Mouse (Mus musculus): ENCODE measurements around the gene Arhgap23. TPM values are rescaled to one million over a fixed set of nuclear protein-coding genes. Genes with fewer than 3 reads are reported as not detected.

Gene Arhgap23
- polyA plus RNA-seq, 1 experiment from 2014 or later: 9.2 TPM

- Histone ChIP-seq H3K4me1 (ENCODE audit: control insufficient read depth, insufficient read depth, low read length) (peaks cover 24% of the 10 kb centered on the region), H3K27ac (ENCODE audit: low read depth, low read length) (no peak overlapping the region), H3K9ac (replicated peaks; ENCODE audit: low read depth, low read length) (no peak overlapping the region), H3K27me3 (ENCODE audit: control insufficient read depth, insufficient read depth, low read length) (peaks cover 21% of the 10 kb centered on the region; the same call in 1 of the 2 replicates), H3K9me3 (ENCODE audit: control insufficient read depth, low read length) (no peaks in the 10 kb centered on the region), H3K4me2 (ENCODE audit: low read depth, low read length) (no peak overlapping the region), H3K4me3 (ENCODE audit: low read depth, low read length) (no peak overlapping the region), H3K36me3 (ENCODE audit: control insufficient read depth, insufficient read depth, low read length) (no peaks in the 10 kb centered on the region)
- ATAC-seq (ENCODE audit: low read depth): no peak
- WGBS: 65% methylated on average over 8 of the region's 8 CpGs
Observed at GRCm38 (mm10) chr11:97548757-97549156, 133.4 kb downstream of the Arhgap23 start.

Other genes with a start within 250 kb of the Arhgap23 start
- 32.1 and 38.0 TPM in 2 replicates for gene Kpnb1, start 227.7 kb upstream of the Arhgap23 start, polyA plus RNA-seq (2014; fragmentation: Nextera tagmentation; extraction: Ambion mirVana)
- 137 and 157 TPM in 2 replicates for gene Npepps, start 134.9 kb upstream of the Arhgap23 start, polyA plus RNA-seq (2014; fragmentation: Nextera tagmentation; extraction: Ambion mirVana)
- gene Mrpl45, start 99.8 kb upstream of the Arhgap23 start, polyA plus RNA-seq (2014; fragmentation: Nextera tagmentation; extraction: Ambion mirVana): 43.9 and 44.0 TPM in 2 replicates
- gene Gpr179, start 63.5 kb upstream of the Arhgap23 start, polyA plus RNA-seq (2014; fragmentation: Nextera tagmentation; extraction: Ambion mirVana): 0.49 and 0.71 TPM in 2 replicates
- 6.3 and 6.7 TPM in 2 replicates for gene Socs7, start 53.0 kb upstream of the Arhgap23 start, polyA plus RNA-seq (2014; fragmentation: Nextera tagmentation; extraction: Ambion mirVana)
- 0.26 and 0.33 TPM in 2 replicates for gene 4933428G20Rik, start 84.8 kb downstream of the Arhgap23 start, polyA plus RNA-seq (2014; fragmentation: Nextera tagmentation; extraction: Ambion mirVana)
- gene Srcin1, start 160.7 kb downstream of the Arhgap23 start, polyA plus RNA-seq (2014; fragmentation: Nextera tagmentation; extraction: Ambion mirVana): 7.6 and 8.1 TPM in 2 replicates
- 1.5 and 2.4 TPM in 2 replicates for gene Epop, start 214.2 kb downstream of the Arhgap23 start, polyA plus RNA-seq (2014; fragmentation: Nextera tagmentation; extraction: Ambion mirVana)
- gene Mllt6, start 247.9 kb downstream of the Arhgap23 start, polyA plus RNA-seq (2014; fragmentation: Nextera tagmentation; extraction: Ambion mirVana): 4.7 and 5.1 TPM in 2 replicates